Mouse (Mus musculus) embryonic facial prominence, embryonic 11.5 days (tissue): ENCODE results near the gene Pam16. TPM values are rescaled to one million over a fixed set of nuclear protein-coding genes. Genes with fewer than 3 reads are reported as not detected.
A peak's percentile ranks its signal among the peaks of the same experiment; 100 is the strongest.

Experiments
- ATAC-seq: fragments of 200-750 bp; cut with Nextera tagmentation; replicated peaks from 2 replicates; pipeline ENCODE4 v1.8.0; 2017; ENCODE audit warnings: low read depth; ENCODE audit not compliant: insufficient number of reproducible peaks, low FRiP score, low TSS enrichment
- DNase-seq: peaks from one replicate; pipeline ENCODE4 v3.0.0-alpha.2; 2015; ENCODE audit warnings: low spot score
- H3K27ac ChIP-seq: fragments of 300-500 bp; sonication (generic); replicated peaks from 2 replicates; pipeline ENCODE4 v1.5.1; 2014; ENCODE audit warnings: mild to moderate bottlenecking, low read depth, low read length, control low read depth
- H3K27me3 ChIP-seq: fragments of 300-500 bp; sonication (generic); 2 replicates; pipeline ENCODE4 v1.6.1; 2014; ENCODE audit warnings: mild to moderate bottlenecking, low read length, moderate library complexity, mixed read lengths; ENCODE audit not compliant: control insufficient read depth, insufficient read depth
- H3K36me3 ChIP-seq: fragments of 300-500 bp; sonication (generic); replicated peaks from 2 replicates; pipeline ENCODE4 v1.6.1; 2014; ENCODE audit warnings: low read depth, mild to moderate bottlenecking, low read length, moderate library complexity, mixed read lengths; ENCODE audit not compliant: control insufficient read depth, insufficient read depth
- H3K4me1 ChIP-seq: fragments of 300-500 bp; sonication (generic); 2 replicates; pipeline ENCODE4 v1.6.1; 2014; ENCODE audit warnings: low read length, mixed read lengths; ENCODE audit not compliant: control insufficient read depth, insufficient read depth
- H3K4me2 ChIP-seq: fragments of 300-500 bp; sonication (generic); 2 replicates; pipeline ENCODE4 v1.6.1; 2014; ENCODE audit warnings: low read depth, mild to moderate bottlenecking, control low read depth, low read length, moderate library complexity
- H3K4me3 ChIP-seq: fragments of 300-500 bp; sonication (generic); 2 replicates; pipeline ENCODE4 v1.5.1; 2014; ENCODE audit warnings: low read depth, low read length, control low read depth
- H3K9ac ChIP-seq: fragments of 300-500 bp; sonication (generic); replicated peaks from 2 replicates; pipeline ENCODE4 v1.6.1; 2014; ENCODE audit warnings: mild to moderate bottlenecking, control low read depth, low read length
- H3K9me3 ChIP-seq: fragments of 300-500 bp; sonication (generic); replicated peaks from 2 replicates; pipeline ENCODE4 v1.6.1; 2016; ENCODE audit warnings: mild to moderate bottlenecking, low read length, inconsistent platforms, mixed read lengths; ENCODE audit not compliant: control insufficient read depth
- WGBS: fragments of 180-500 bp; shearing (Covaris S2); extraction: QIAGEN DNeasy Blood & Tissue Kit; methylation state at CpG from one replicate; pipeline ENCODE4 v1.1.7; 2014; 5-methylcytosine and 5-hydroxymethylcytosine counted together
- polyA plus RNA-seq: library from polyadenylated mRNA; unstranded; fragments of >200 nt; fragmentation: Nextera tagmentation; extraction: Ambion mirVana; gene quantifications from 2 replicates; pipeline ENCODE4 v1.2.1, GENCODE M21; 2014

Gene Pam16
- polyA plus RNA-seq, 1 experiment from 2014 or later = 105 TPM

GRCm38 (mm10) chr16:4599616-4600015 is 25.2 kb downstream of the Pam16 start:
- Histone ChIP-seq H3K4me1 (peaks cover 35% of the 10 kb centered on the region), H3K36me3 (no peaks in the 10 kb centered on the region), H3K27ac (no peak overlapping the region), H3K9ac (no peak overlapping the region), H3K4me3 (no peak overlapping the region), H3K4me2 (no peak overlapping the region), H3K9me3 (no peaks in the 10 kb centered on the region), H3K27me3 (no peaks in the 10 kb centered on the region)
- ATAC-seq (no peak), DNase-seq (no peak)
- 73% methylated on average over 3 of the region's 3 CpGs for WGBS

GRCm38 (mm10) chr16:4598891-4599543 is 25.8 kb downstream of the Pam16 start:
- no peak overlapping the region for H3K27ac ChIP-seq
- H3K9ac ChIP-seq = no peak overlapping the region
- peaks cover 35% of the 10 kb centered on the region for H3K4me1 ChIP-seq
- H3K9me3 ChIP-seq = no peaks in the 10 kb centered on the region
- no peak for ATAC-seq
- 27% methylated on average over 6 of the region's 6 CpGs for WGBS
- no peaks in the 10 kb centered on the region for H3K27me3 ChIP-seq
- no peak for DNase-seq
- no peak overlapping the region for H3K4me3 ChIP-seq
- H3K36me3 ChIP-seq = no peaks in the 10 kb centered on the region
- no peak overlapping the region for H3K4me2 ChIP-seq

DNA sequence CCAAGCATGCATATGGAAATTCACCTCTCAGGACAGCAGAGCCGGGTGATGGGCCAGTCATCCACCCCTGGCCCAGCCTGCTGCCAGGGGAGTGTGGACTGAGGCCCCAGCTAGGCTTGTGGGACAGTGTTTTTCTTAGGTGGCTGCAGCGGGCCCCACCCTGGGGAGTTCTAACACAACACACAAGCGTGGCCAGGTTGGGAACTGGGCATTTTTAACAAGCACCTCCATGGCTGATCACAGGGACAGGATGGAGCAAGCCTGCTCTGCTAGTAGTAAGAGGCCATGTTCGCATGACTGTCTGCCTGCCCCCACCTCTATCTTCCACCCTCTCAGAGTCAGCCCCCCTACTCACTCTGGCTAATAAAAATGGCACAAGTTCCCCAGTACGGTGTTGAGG is 26.7 kb downstream of the Pam16 start:
- H3K9ac ChIP-seq = no peak overlapping the region; the same call in 1 of the 2 replicates
- no peak overlapping the region for H3K4me3 ChIP-seq
- no peak overlapping the region for H3K27ac ChIP-seq
- no peak for ATAC-seq
- 63% methylated on average over 5 of the region's 5 CpGs for WGBS
- peak overlapping the region; percentile 13 for H3K4me2 ChIP-seq
- no peaks in the 10 kb centered on the region for H3K9me3 ChIP-seq
- no peak for DNase-seq
- H3K4me1 ChIP-seq = peaks cover 26% of the 10 kb centered on the region
- H3K36me3 ChIP-seq = no peaks in the 10 kb centered on the region
- no peaks in the 10 kb centered on the region for H3K27me3 ChIP-seq

DNA sequence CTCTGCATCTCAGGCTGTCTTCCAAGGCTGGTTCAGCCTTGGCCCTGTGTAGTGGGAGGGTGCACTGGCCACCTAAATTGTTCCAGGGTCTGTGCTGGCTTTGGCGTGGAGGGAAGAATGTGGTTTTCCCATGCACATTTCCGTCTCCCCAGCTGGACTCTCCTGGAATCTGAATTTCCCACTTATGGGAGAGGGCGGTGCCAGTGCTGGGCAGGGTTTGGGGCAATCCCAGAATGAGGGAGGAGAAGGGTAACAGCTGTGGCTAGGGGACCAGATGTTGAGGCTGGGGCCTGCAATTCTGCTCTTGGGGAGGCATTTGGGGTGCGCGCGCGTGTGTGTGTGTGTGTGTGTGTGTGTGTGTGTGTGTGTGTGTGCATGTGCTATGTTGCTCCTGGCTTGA is 27.5 kb downstream of the Pam16 start:
- no peak for DNase-seq
- Histone ChIP-seq H3K9ac (peak overlapping the region; percentile 39; the same call in 1 of the 2 replicates), H3K36me3 (no peaks in the 10 kb centered on the region), H3K27me3 (no peaks in the 10 kb centered on the region), H3K4me1 (peaks cover 25% of the 10 kb centered on the region), H3K27ac (no peak overlapping the region; the same call in 1 of the 2 replicates), H3K4me3 (peak overlapping the region; percentile 8; the same call in 1 of the 2 replicates), H3K9me3 (no peaks in the 10 kb centered on the region), H3K4me2 (peak overlapping the region; percentile 67)
- WGBS = 58% methylated on average over 7 of the region's 7 CpGs
- no peak for ATAC-seq

GRCm38 (mm10) chr16:4596836-4597235 is 28.0 kb downstream of the Pam16 start:
- WGBS = 49% methylated on average over 2 of the region's 2 CpGs
- DNase-seq = no peak
- H3K9ac ChIP-seq = peak overlapping the region; percentile 39; the same call in 1 of the 2 replicates

DNA sequence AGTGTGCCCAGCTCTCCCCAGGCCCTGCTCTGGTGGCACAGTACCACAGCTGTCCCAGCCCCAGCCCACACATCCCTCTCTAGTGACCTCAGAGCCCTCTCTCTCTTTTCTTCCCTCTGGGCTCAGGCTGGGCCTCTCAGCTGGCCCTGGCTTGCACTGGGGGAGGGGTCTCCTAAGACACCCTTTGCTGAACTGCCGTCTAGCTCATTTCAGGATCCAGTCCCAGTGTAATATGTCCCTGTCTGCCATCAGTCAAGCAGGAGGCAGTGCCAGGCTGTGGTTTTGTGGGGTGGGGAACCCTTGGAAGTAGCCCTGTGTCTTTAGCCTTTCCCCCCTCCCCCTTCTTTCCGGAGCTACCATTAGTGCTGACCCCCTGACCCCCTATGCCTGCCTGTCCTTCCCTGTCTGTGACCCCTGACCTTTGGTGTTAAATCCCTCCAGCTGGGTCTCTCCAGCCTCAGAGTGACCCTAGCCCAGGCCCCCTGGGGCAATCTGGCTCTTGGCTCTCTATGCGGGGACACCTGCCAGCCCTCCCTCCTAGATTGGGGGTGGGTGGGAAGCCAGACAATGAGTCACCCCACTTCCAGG is 28.6 kb downstream of the Pam16 start:
- DNase-seq = peak; percentile 46
- H3K4me2 ChIP-seq = peak overlapping the region; percentile 67
- no peak for ATAC-seq
- WGBS = 2% methylated on average over 3 of the region's 3 CpGs
- peak overlapping the region; percentile 85 for H3K4me3 ChIP-seq
- H3K4me1 ChIP-seq = peaks cover 21% of the 10 kb centered on the region
- H3K27ac ChIP-seq = peak overlapping the region; percentile 5; the same call in 1 of the 2 replicates
- no peaks in the 10 kb centered on the region for H3K9me3 ChIP-seq
- H3K27me3 ChIP-seq = no peaks in the 10 kb centered on the region
- no peaks in the 10 kb centered on the region for H3K36me3 ChIP-seq
- peak overlapping the region; percentile 93 for H3K9ac ChIP-seq

More at GRCm38 (mm10) chr16:4596836-4597235, 28.0 kb downstream of the Pam16 start:
- Histone ChIP-seq H3K4me3 (0 out of 2 replicates have a peak overlapping the region, but pooled peaks have one; percentile 8), H3K9me3 (no peaks in the 10 kb centered on the region), H3K36me3 (no peaks in the 10 kb centered on the region), H3K4me2 (peak overlapping the region; percentile 67), H3K4me1 (peaks cover 21% of the 10 kb centered on the region), H3K27me3 (no peaks in the 10 kb centered on the region), H3K27ac (no peak overlapping the region; the same call in 1 of the 2 replicates)
- ATAC-seq = no peak

DNA sequence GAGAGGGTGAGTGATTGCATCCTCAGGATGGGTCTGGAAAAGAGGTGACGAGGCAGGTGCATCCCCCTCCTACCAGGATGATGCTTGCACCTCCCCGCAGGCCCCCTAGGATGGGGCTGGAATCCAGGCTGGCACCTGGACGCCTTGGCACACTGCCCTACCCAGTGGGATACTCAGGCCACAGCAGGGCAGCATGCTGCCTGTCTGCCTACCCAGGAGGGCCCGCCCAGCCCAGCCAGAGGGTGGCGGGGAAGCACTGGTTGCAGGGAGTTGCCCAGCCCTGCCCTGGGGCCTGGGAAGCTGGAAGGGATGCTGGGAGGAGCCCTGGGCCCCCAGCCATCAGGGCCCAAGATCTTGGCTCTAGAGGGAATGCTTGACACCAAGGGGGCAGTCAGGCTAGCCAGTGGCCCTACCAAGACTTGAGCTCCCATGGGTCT is 29.2 kb downstream of the Pam16 start:
- H3K9ac ChIP-seq = peak overlapping the region; percentile 93
- no peaks in the 10 kb centered on the region for H3K27me3 ChIP-seq
- no peaks in the 10 kb centered on the region for H3K9me3 ChIP-seq
- DNase-seq = no peak
- ATAC-seq = no peak; the same call in 1 of the 2 replicates
- peaks cover 21% of the 10 kb centered on the region for H3K4me1 ChIP-seq
- peak overlapping the region; percentile 67 for H3K4me2 ChIP-seq
- H3K27ac ChIP-seq = peak overlapping the region; percentile 94; the same call in 1 of the 2 replicates
- 1% methylated on average over 5 of the region's 5 CpGs for WGBS
- peaks cover under 1% of the 10 kb centered on the region; the same call in 1 of the 2 replicates for H3K36me3 ChIP-seq
- peak overlapping the region; percentile 85 for H3K4me3 ChIP-seq
